Comparison of ENCODE assay signal across 14 mouse cellular contexts in genomic region chr8:107472403-107473100, GRCm38 (mm10). TPM values are rescaled to one million over a fixed set of nuclear protein-coding genes. Genes with fewer than 3 reads are reported as not detected.
DNase-seq lines count a peak whose midpoint lies in the region; ATAC-seq and TF ChIP-seq lines count a peak whose summit lies in the region.
"Had no signal": no experiment of that assay in that cellular context is flagged by ENCODE, and none has a peak within 500 bp of the region (broad histone marks: within the 10 kb centered on the region; RNA-seq: fewer than 3 reads in every experiment).

No protein-coding gene starts in this region.

- peaks cover 12% of the 10 kb centered on the region for H3K36me3 ChIP-seq in forebrain, postnatal 0 days (ENCODE audit: insufficient read depth)
- no peaks in the 10 kb centered on the region for H3K36me3 ChIP-seq in forebrain, embryonic 11.5 days (ENCODE audit: control insufficient read depth, insufficient read depth, low read length)
- H3K36me3 ChIP-seq in liver, embryonic 13.5 days, result peaks cover 20% of the 10 kb centered on the region
- H3K36me3 ChIP-seq in embryonic facial prominence, embryonic 14.5 days (ENCODE audit: control insufficient read depth, insufficient read depth, low read length), result 0 out of 2 replicates have a peak, but pooled peaks cover 3% of the 10 kb centered on the region
- peaks cover 94% of the 10 kb centered on the region for H3K36me3 ChIP-seq in megakaryocyte, embryonic 14.5 days (replicated peaks; ENCODE audit: low read length)

- no peaks in the 10 kb centered on the region for H3K27me3 ChIP-seq in forebrain, postnatal 0 days (ENCODE audit: insufficient read depth, low read length)
- H3K27me3 ChIP-seq in forebrain, embryonic 11.5 days (ENCODE audit: control insufficient read depth, insufficient read depth, low read length), result no peaks in the 10 kb centered on the region
- H3K27me3 ChIP-seq in liver, embryonic 13.5 days, result no peaks in the 10 kb centered on the region
- H3K27me3 ChIP-seq in embryonic facial prominence, embryonic 14.5 days (replicated peaks; ENCODE audit: control insufficient read depth, insufficient read depth, low read length), result no peaks in the 10 kb centered on the region
- no peaks in the 10 kb centered on the region for H3K27me3 ChIP-seq in megakaryocyte, embryonic 14.5 days (replicated peaks)

- no peak for DNase-seq in forebrain, postnatal 0 days
- no peak for DNase-seq in forebrain, embryonic 11.5 days (ENCODE audit: low spot score)
- DNase-seq in liver, embryonic 13.5 days, result no peak
- DNase-seq in liver, result no peak
- peak; percentile 68 for DNase-seq in embryonic facial prominence, embryonic 14.5 days (ENCODE audit: low spot score)
- no peak for DNase-seq in B cell, adult 2 months
- DNase-seq in gastrocnemius, postnatal 4 days (ENCODE audit: low spot score in 2 of 2), result no peak
- DNase-seq: cerebellum, postnatal 36 days; heart, adult 11 months; lung, postnatal 14 days had no signal

- no peak overlapping the region for H3K4me3 ChIP-seq in forebrain, postnatal 0 days (ENCODE audit: low read depth, low read length)
- H3K4me3 ChIP-seq in forebrain, embryonic 11.5 days (ENCODE audit: low read depth, low read length), result no peak overlapping the region
- no peak overlapping the region for H3K4me3 ChIP-seq in liver, embryonic 13.5 days (replicated peaks)
- H3K4me3 ChIP-seq in embryonic facial prominence, embryonic 14.5 days (ENCODE audit: low read depth, low read length), result no peak overlapping the region
- H3K4me3 ChIP-seq in megakaryocyte, embryonic 14.5 days (replicated peaks), result peak overlapping the region; percentile 55
- H3K4me3 ChIP-seq: forebrain, embryonic 10.5 days had no signal

- no peaks in the 10 kb centered on the region for H3K4me1 ChIP-seq in forebrain, postnatal 0 days (ENCODE audit: insufficient read depth)
- no peaks in the 10 kb centered on the region for H3K4me1 ChIP-seq in forebrain, embryonic 11.5 days (replicated peaks; ENCODE audit: control insufficient read depth, insufficient read depth, low read length)
- H3K4me1 ChIP-seq in liver, embryonic 13.5 days (replicated peaks), result peaks cover 20% of the 10 kb centered on the region
- peaks cover 4% of the 10 kb centered on the region; the same call in 1 of the 2 replicates for H3K4me1 ChIP-seq in embryonic facial prominence, embryonic 14.5 days (ENCODE audit: control insufficient read depth, insufficient read depth, low read length)
- H3K4me1 ChIP-seq in megakaryocyte, embryonic 14.5 days, result peaks cover 58% of the 10 kb centered on the region

- no peak overlapping the region for H3K9ac ChIP-seq in forebrain, postnatal 0 days
- no peak overlapping the region for H3K9ac ChIP-seq in forebrain, embryonic 11.5 days (ENCODE audit: low read length)
- H3K9ac ChIP-seq in liver, embryonic 13.5 days, result peak overlapping the region; percentile 5; the same call in 1 of the 2 replicates
- H3K9ac ChIP-seq in embryonic facial prominence, embryonic 14.5 days (ENCODE audit: low read depth, low read length), result no peak overlapping the region

- H3K4me2 ChIP-seq in forebrain, postnatal 0 days (ENCODE audit: low read depth), result no peak overlapping the region
- H3K4me2 ChIP-seq in forebrain, embryonic 11.5 days (ENCODE audit: low read depth, low read length, severe bottlenecking), result no peak overlapping the region
- H3K4me2 ChIP-seq in liver, embryonic 13.5 days, result no peak overlapping the region
- no peak overlapping the region for H3K4me2 ChIP-seq in embryonic facial prominence, embryonic 14.5 days (ENCODE audit: low read depth, low read length)

- no peak for TF ChIP-seq CTCF in forebrain, postnatal 0 days (IDR thresholded peaks at IDR 0.05; ENCODE audit: low read depth)

- peak; percentile 40; the same call in 1 of the 2 replicates for ATAC-seq in forebrain, postnatal 0 days
- ATAC-seq in forebrain, embryonic 11.5 days (replicated peaks; ENCODE audit: low FRiP score), result no peak
- ATAC-seq in liver, embryonic 13.5 days (ENCODE audit: low read depth), result no peak
- ATAC-seq in embryonic facial prominence, embryonic 14.5 days (ENCODE audit: low read depth), result peak; percentile 58
- ATAC-seq: activated CD4-positive, CD25-positive, alpha-beta regulatory T cell, adult 4 months; intestine, embryonic 16.5 days had no signal

- H3K27ac ChIP-seq in forebrain, postnatal 0 days (ENCODE audit: low read depth, low read length), result no peak overlapping the region
- H3K27ac ChIP-seq in forebrain, embryonic 11.5 days (ENCODE audit: low read depth, low read length), result no peak overlapping the region
- no peak overlapping the region for H3K27ac ChIP-seq in liver, embryonic 13.5 days
- H3K27ac ChIP-seq in embryonic facial prominence, embryonic 14.5 days (replicated peaks; ENCODE audit: low read depth, low read length), result peak overlapping the region; percentile 80
- H3K27ac ChIP-seq: forebrain, embryonic 10.5 days had no signal

- no peaks in the 10 kb centered on the region for H3K9me3 ChIP-seq in forebrain, postnatal 0 days (ENCODE audit: low read length)
- no peaks in the 10 kb centered on the region for H3K9me3 ChIP-seq in forebrain, embryonic 11.5 days (ENCODE audit: control insufficient read depth, low read length)
- H3K9me3 ChIP-seq in liver, embryonic 13.5 days (replicated peaks), result no peaks in the 10 kb centered on the region
- H3K9me3 ChIP-seq in embryonic facial prominence, embryonic 14.5 days (ENCODE audit: control insufficient read depth, low read length), result no peaks in the 10 kb centered on the region
- no peaks in the 10 kb centered on the region for H3K9me3 ChIP-seq in megakaryocyte, embryonic 14.5 days
- H3K9me3 ChIP-seq: forebrain, embryonic 10.5 days had no signal

- WGBS in forebrain, postnatal 0 days, result 61% methylated on average over 10 of the region's 10 CpGs
- WGBS in forebrain, embryonic 11.5 days, result 77% methylated on average over 10 of the region's 10 CpGs
- WGBS in liver, embryonic 13.5 days (ENCODE audit: insufficient replicate concordance), result 49% methylated on average over 10 of the region's 10 CpGs
- WGBS in embryonic facial prominence, embryonic 14.5 days, result 52% methylated on average over 10 of the region's 10 CpGs

RNA-seq across cellular contexts. Expression of gene Wwp2, which starts 36.4 kb away (rescaled TPM):
- 29.7 and 37.0 TPM in 2 replicates for total RNA-seq in forebrain, postnatal 0 days (2014; rRNA removed)
- 30.2 and 34.9 TPM in 2 replicates for polyA plus RNA-seq in forebrain, postnatal 0 days (2015; fragmentation: Nextera tagmentation; extraction: Ambion mirVana)
- 51.1 and 59.3 TPM in 2 replicates for polyA plus RNA-seq in forebrain, embryonic 11.5 days (2014; fragmentation: Nextera tagmentation; extraction: Ambion mirVana)
- 27.7 and 35.0 TPM in 2 replicates for polyA plus RNA-seq in liver, embryonic 13.5 days (2015; fragmentation: Nextera tagmentation; extraction: Ambion mirVana)
- polyA plus RNA-seq in embryonic facial prominence, embryonic 14.5 days (2014; fragmentation: Nextera tagmentation; extraction: Ambion mirVana), result 77.8 and 112 TPM in 2 replicates
- 32.4 and 80.9 TPM in 2 replicates for polyA plus RNA-seq in megakaryocyte, embryonic 14.5 days (2012; ENCODE audit: insufficient read depth, low replicate concordance)
- 10 to 100 TPM; 26.0 to 28.6 TPM for total RNA-seq in gastrocnemius, postnatal 4 days (2021)

RNA-seq across cellular contexts. Expression of gene Nob1, which starts 47.7 kb away (rescaled TPM):
- 25.9 and 29.7 TPM in 2 replicates for total RNA-seq in forebrain, postnatal 0 days (2014; rRNA removed)
- polyA plus RNA-seq in forebrain, postnatal 0 days (2015; fragmentation: Nextera tagmentation; extraction: Ambion mirVana), result 43.6 and 56.0 TPM in 2 replicates
- polyA plus RNA-seq in forebrain, embryonic 11.5 days (2014; fragmentation: Nextera tagmentation; extraction: Ambion mirVana), result 81.5 and 88.7 TPM in 2 replicates
- polyA plus RNA-seq in liver, embryonic 13.5 days (2015; fragmentation: Nextera tagmentation; extraction: Ambion mirVana), result 47.8 and 52.0 TPM in 2 replicates
- 42.7 and 42.8 TPM in 2 replicates for polyA plus RNA-seq in embryonic facial prominence, embryonic 14.5 days (2014; fragmentation: Nextera tagmentation; extraction: Ambion mirVana)
- polyA plus RNA-seq in megakaryocyte, embryonic 14.5 days (2012; ENCODE audit: insufficient read depth, low replicate concordance), result 23.2 and 31.2 TPM in 2 replicates
- 10 to 100 TPM; 25.8 to 30.0 TPM for total RNA-seq in gastrocnemius, postnatal 4 days (2021)

Comparison
In these comparisons a context has a peak if more than half of its experiments do, and no peak if none do; other contexts are left out.
1. ATAC-seq: peak in forebrain, postnatal 0 days (single experiment) and embryonic facial prominence, embryonic 14.5 days (single experiment); none in forebrain, embryonic 11.5 days (single experiment) and liver, embryonic 13.5 days (single experiment).